Mouse (Mus musculus) E14TG2a.4 (cell line): ENCODE data around the gene Rtp3.

ENCODE experiments used
- H3K27me3 ChIP-seq: 2 replicates; pipeline ENCODE4 v1.6.1; 2014; ENCODE audit warnings: low read length, control low read depth; ENCODE audit not compliant: insufficient read depth
- H3K36me3 ChIP-seq: 2 replicates; pipeline ENCODE4 v1.6.1; 2014; ENCODE audit warnings: low read length, control low read depth; ENCODE audit not compliant: insufficient read depth
- H3K4me1 ChIP-seq: replicated peaks from 2 replicates; pipeline ENCODE4 v1.6.1; 2014; ENCODE audit warnings: low read depth, low read length, control low read depth
- H3K4me3 ChIP-seq: replicated peaks from 2 replicates; pipeline ENCODE4 v1.5.1; 2014; ENCODE audit warnings: mild to moderate bottlenecking, low read length
- H3K9me3 ChIP-seq: 2 replicates; pipeline ENCODE4 v1.6.1; 2014; ENCODE audit warnings: low read length, control low read depth
- CTCF ChIP-seq: conservative IDR thresholded peaks from 2 replicates; pipeline ENCODE4 v1.5.1; 2014; ENCODE audit warnings: low read length
- NANOG ChIP-seq: IDR thresholded peaks from 2 replicates; pipeline ENCODE4 v1.6.1; 2014; ENCODE audit warnings: borderline replicate concordance, low read length, mixed read lengths
- POU5F1 ChIP-seq: IDR thresholded peaks from 2 replicates; pipeline ENCODE4 v1.6.1; 2014; ENCODE audit warnings: low read length, borderline replicate concordance

The Rtp3 gene

GRCm38 (mm10) chr9:110965062-110965909 is 25.1 kb downstream of the Rtp3 start:
- H3K4me1 ChIP-seq = peaks cover 53% of the 10 kb centered on the region
- H3K9me3 ChIP-seq = no peaks in the 10 kb centered on the region
- H3K27me3 ChIP-seq = no peaks in the 10 kb centered on the region
- H3K4me3 ChIP-seq = peak overlapping the region; percentile 80
- TF ChIP-seq POU5F1 (no peak), NANOG (no peak), CTCF (no peak)
- peaks cover 63% of the 10 kb centered on the region for H3K36me3 ChIP-seq

GRCm38 (mm10) chr9:110963566-110964115 is 26.7 kb downstream of the Rtp3 start:
- H3K4me3 ChIP-seq = peak overlapping the region; percentile 80
- H3K36me3 ChIP-seq = peaks cover 54% of the 10 kb centered on the region
- no peaks in the 10 kb centered on the region for H3K9me3 ChIP-seq
- TF ChIP-seq NANOG (no peak), CTCF (no peak), POU5F1 (no peak)
- peaks cover 63% of the 10 kb centered on the region for H3K4me1 ChIP-seq
- no peaks in the 10 kb centered on the region for H3K27me3 ChIP-seq

DNA sequence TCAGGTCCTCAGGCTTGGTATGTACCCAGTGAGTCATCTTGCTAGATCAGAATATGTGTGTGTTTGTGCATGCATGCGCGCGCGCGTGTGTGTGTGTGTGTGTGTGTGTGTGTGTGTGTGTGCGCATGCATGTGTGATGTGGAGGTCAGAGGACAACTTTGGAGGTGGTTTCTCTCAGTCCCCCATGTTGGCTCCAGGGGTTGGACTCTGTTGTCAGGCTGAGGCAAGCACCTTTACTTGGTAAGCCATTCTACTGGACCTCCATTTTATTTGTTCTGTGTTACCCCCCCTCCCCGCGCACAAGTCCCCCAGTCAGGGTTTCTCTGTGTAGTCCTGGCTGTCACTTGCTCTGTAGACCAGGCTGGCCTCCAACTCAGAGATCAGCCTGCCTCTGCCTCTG is 29.0 kb downstream of the Rtp3 start:
- TF ChIP-seq CTCF (no peak), NANOG (no peak), POU5F1 (no peak)

DNA sequence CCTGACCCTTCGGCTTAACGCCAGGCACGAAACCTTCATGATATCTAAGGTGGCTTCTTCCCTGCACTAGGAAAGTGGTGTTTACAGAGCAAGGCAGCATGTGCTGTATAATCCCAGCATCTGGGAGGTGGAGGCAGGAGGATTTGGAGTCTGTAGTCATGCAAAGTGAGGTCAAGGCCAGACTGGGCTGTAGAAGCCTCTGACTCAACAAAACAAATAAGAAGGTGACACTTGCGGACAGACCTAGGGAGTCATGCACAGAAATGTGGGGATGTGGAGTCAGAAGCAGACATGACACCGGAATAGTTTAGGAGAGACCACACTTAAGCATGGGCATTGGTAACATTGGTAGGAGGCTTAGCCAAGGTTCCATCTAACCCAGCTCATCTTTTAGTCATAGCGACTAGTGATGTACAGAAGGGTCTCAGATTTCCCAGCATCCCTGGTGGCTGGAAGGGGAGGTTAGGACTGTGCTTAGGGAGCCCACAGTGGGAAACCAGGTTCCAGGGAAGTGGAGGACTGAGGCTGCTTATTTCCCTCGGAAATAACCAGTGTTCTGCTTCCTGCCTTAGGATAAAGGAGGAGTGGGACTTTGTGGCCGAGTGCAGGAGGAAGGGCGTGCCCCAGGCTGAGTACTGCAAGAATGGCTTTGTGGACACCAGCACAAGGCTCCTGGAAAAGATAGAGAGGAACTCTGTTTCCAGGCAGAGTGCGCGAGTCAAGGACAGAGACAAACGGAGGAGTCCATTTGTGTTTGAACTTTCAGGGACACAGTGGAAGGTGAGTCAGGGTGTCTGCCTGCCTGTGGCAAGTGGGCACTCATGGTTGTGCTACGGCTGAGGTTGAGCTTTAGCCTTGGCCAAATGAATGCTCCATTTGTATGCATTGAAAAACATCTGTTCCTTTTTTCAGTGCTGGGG is 29.9 kb downstream of the Rtp3 start:
- Histone ChIP-seq H3K4me3 (peak overlapping the region; percentile 80), H3K36me3 (peaks cover 38% of the 10 kb centered on the region), H3K4me1 (peaks cover 85% of the 10 kb centered on the region), H3K9me3 (no peaks in the 10 kb centered on the region), H3K27me3 (no peaks in the 10 kb centered on the region)
- TF ChIP-seq POU5F1 (no peak), NANOG (no peak), CTCF (no peak)

More for the DNA sequence above, 29.0 kb downstream of the Rtp3 start:
- peaks cover 45% of the 10 kb centered on the region for H3K36me3 ChIP-seq
- H3K4me3 ChIP-seq = peak overlapping the region; percentile 80
- no peaks in the 10 kb centered on the region for H3K27me3 ChIP-seq
- no peaks in the 10 kb centered on the region for H3K9me3 ChIP-seq
- H3K4me1 ChIP-seq = peaks cover 83% of the 10 kb centered on the region

- TF ChIP-seq POU5F1 (no peak), CTCF (no peak), NANOG (no peak)
- H3K27me3 ChIP-seq = no peaks in the 10 kb centered on the region
- H3K4me3 ChIP-seq = peak overlapping the region; percentile 80
- H3K36me3 ChIP-seq = peaks cover 38% of the 10 kb centered on the region
- no peaks in the 10 kb centered on the region for H3K9me3 ChIP-seq
- H3K4me1 ChIP-seq = peaks cover 93% of the 10 kb centered on the region
Measured at GRCm38 (mm10) chr9:110959669-110960068, 30.7 kb downstream of the Rtp3 start.

- Histone ChIP-seq H3K4me1 (peaks cover 86% of the 10 kb centered on the region), H3K27me3 (no peaks in the 10 kb centered on the region), H3K9me3 (no peaks in the 10 kb centered on the region), H3K4me3 (peak overlapping the region; percentile 45; the same call in 1 of the 2 replicates), H3K36me3 (peaks cover 14% of the 10 kb centered on the region; the same call in 1 of the 2 replicates)
- TF ChIP-seq CTCF = no peak
- TF ChIP-seq POU5F1 = no peak
- TF ChIP-seq NANOG = no peak
Measured at GRCm38 (mm10) chr9:110955962-110956361, 34.4 kb downstream of the Rtp3 start.

- H3K9me3 ChIP-seq = no peaks in the 10 kb centered on the region
- TF ChIP-seq POU5F1 = no peak
- TF ChIP-seq CTCF = no peak
- TF ChIP-seq NANOG = no peak
Measured at GRCm38 (mm10) chr9:110954681-110955445, 35.5 kb downstream of the Rtp3 start.

More at GRCm38 (mm10) chr9:110954681-110955445, 35.5 kb downstream of the Rtp3 start:
- Histone ChIP-seq H3K4me3 (peak overlapping the region; percentile 83), H3K36me3 (peaks cover 14% of the 10 kb centered on the region; the same call in 1 of the 2 replicates), H3K27me3 (no peaks in the 10 kb centered on the region), H3K4me1 (peaks cover 87% of the 10 kb centered on the region)
